Mouse (Mus musculus): ENCODE measurements at regions not wholly inside any gene's neighbourhood (a gene's known extent, or its start where the extent isn't known, plus 50 kb on each side); places are given as distances from the start of the nearest gene placed in this dataset.
A peak's percentile ranks its signal among the peaks of the same experiment; 100 is the strongest.
"Not testable (repeated sequence)": the region's sequence is repeated elsewhere in the genome, so short reads cannot be mapped to it uniquely, and the experiment has no call there.

DNA sequence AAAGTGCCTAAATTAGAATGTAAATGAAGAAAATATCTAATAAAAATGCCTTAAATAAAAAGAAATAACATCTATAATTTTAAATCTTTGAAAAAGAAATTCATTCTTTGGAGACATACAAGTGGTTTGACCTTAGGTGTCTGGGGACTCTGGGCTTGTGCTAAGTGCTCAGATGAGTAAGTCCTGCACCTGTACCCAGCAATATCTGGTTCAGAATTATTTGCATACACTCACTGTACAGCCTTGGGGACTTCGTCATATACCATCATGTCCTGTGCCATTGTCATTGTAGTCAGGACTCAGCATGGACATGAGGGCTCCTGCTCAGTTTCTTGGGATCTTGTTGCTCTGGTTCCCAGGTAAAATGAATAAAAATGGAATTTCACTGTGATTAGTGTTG, 255.1 kb upstream of the Tacstd2 start:
- Histone ChIP-seq H3K36me3 (no peaks in the 10 kb centered on the region), H3K9me3 (no peaks in the 10 kb centered on the region), H3K4me1 (replicated peaks) (no peaks in the 10 kb centered on the region), H3K9ac (replicated peaks) (no peak overlapping the region), H3K27ac (no peak overlapping the region), H3K4me3 (replicated peaks) (no peak overlapping the region), H3K4me2 (replicated peaks) (no peak overlapping the region), H3K27me3 (no peaks in the 10 kb centered on the region)
- ATAC-seq: no peak
- 79% methylated on average over 1 of the region's 1 CpGs for WGBS

DNA sequence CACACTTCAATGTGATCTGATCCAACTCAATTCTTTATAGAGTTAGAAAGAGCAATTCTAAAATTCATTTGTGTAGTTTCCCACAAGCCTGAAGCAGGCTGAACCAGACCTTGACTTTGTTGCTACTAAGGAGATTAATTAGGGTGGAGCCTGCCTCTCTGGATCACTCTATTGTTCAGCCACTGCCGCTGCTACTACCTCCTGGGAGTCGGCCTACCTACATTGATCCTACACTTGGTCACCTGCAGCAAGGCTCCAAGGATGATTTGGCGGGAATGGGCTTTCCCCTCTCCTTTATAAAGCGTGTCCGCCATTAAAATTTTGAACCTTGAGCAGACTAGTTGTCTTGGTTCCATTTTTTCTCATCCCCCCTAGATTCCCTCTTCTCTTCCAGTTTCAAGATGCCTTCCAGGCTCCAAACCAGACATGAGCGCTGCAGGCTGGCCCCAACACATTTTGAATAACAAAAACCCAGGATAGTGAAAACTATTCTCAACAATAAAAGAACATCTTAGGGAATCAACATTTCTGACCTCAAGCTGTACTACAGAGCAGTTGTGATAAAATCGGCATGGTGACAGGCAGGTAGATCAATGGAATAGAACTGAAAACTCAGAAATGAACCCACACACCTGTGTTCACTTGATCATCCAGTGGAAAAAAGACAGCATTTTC, 251.6 kb upstream of the Tacstd2 start:
- H3K4me1 ChIP-seq (replicated peaks): no peaks in the 10 kb centered on the region
- H3K9me3 ChIP-seq: no peaks in the 10 kb centered on the region
- no peak overlapping the region for H3K4me2 ChIP-seq (replicated peaks)
- WGBS: 77% methylated on average over 7 of the region's 7 CpGs
- H3K27me3 ChIP-seq: no peaks in the 10 kb centered on the region
- H3K4me3 ChIP-seq (replicated peaks): no peak overlapping the region
- no peaks in the 10 kb centered on the region for H3K36me3 ChIP-seq
- H3K27ac ChIP-seq: no peak overlapping the region
- ATAC-seq: no peak
- H3K9ac ChIP-seq (replicated peaks): no peak overlapping the region

DNA sequence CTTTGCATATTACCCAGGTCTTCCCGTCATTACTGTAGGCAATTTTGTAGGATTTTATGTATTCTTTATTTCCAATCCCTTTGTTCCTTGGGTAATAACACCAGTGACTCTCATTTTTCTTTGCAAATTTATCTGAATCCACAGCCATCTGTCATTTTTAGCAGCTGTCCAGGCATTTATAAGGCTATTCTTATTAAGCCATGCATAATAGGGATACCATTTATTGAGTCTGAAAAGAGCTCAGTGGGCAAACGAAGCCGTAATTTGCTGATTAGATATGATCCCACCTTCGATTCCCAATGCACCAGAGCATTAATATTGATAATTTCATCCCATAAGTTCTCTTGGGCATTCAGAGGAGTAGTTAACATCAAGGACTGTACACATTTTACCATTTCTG, 243.3 kb upstream of the Tacstd2 start:
- no peaks in the 10 kb centered on the region for H3K9me3 ChIP-seq
- peak; percentile 56; the same call in 1 of the 2 replicates for ATAC-seq
- no peaks in the 10 kb centered on the region for H3K4me1 ChIP-seq (replicated peaks)
- no peaks in the 10 kb centered on the region for H3K36me3 ChIP-seq
- H3K4me3 ChIP-seq (replicated peaks): no peak overlapping the region
- H3K9ac ChIP-seq (replicated peaks): no peak overlapping the region
- no peaks in the 10 kb centered on the region for H3K27me3 ChIP-seq
- no peak overlapping the region for H3K27ac ChIP-seq
- WGBS: 50% methylated on average over 4 of the region's 4 CpGs
- H3K4me2 ChIP-seq (replicated peaks): no peak overlapping the region

DNA sequence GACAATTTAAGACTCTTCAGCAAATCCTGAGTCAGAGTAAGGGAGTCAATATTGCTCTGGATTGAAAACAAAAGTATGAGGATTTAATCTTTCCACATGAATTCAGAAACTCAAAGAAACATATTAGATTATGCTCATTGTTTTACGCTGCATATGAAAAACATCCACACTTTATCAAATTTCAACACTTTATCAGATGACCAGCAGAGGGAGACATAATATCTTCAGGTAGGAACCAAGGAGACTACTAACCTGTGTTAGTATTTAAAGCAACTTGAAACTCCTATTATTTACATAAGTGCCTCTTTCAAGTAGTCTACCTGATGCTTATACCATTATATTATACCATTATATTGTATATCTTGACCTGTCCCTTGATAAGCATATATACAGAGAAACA, 218.5 kb upstream of the Tacstd2 start:
- not testable (repeated sequence) for H3K4me1 ChIP-seq (replicated peaks); H3K27me3 ChIP-seq; H3K9ac ChIP-seq (replicated peaks); ATAC-seq; H3K27ac ChIP-seq; H3K4me3 ChIP-seq (replicated peaks); H3K9me3 ChIP-seq; H3K36me3 ChIP-seq; H3K4me2 ChIP-seq (replicated peaks)
- 82% methylated on average over 1 of the region's 1 CpGs for WGBS

DNA sequence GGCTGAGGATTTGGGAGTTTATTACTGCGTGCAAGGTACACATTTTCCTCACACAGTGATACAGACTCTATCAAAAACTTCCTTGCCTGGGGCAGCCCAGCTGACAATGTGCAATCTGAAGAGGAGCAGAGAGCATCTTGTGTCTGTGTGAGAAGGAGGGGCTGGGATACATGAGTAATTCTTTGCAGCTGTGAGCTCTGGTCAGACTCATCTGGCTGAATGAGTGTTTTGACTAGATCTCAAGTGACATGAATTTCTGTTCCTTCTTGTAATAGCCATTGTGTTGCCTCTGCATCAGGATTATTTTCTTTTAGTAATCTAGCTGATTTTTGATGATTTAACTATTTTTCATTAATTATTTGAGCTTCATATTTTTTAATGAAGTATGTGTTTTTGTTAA, 190.0 kb upstream of the Tacstd2 start:
- H3K27ac ChIP-seq: no peak overlapping the region
- H3K9ac ChIP-seq (replicated peaks): no peak overlapping the region
- H3K36me3 ChIP-seq: no peaks in the 10 kb centered on the region
- H3K27me3 ChIP-seq: no peaks in the 10 kb centered on the region
- ATAC-seq: no peak
- WGBS: 83% methylated on average over 1 of the region's 1 CpGs
- no peaks in the 10 kb centered on the region for H3K4me1 ChIP-seq (replicated peaks)
- H3K4me3 ChIP-seq (replicated peaks): no peak overlapping the region
- H3K4me2 ChIP-seq (replicated peaks): no peak overlapping the region
- no peaks in the 10 kb centered on the region for H3K9me3 ChIP-seq

DNA sequence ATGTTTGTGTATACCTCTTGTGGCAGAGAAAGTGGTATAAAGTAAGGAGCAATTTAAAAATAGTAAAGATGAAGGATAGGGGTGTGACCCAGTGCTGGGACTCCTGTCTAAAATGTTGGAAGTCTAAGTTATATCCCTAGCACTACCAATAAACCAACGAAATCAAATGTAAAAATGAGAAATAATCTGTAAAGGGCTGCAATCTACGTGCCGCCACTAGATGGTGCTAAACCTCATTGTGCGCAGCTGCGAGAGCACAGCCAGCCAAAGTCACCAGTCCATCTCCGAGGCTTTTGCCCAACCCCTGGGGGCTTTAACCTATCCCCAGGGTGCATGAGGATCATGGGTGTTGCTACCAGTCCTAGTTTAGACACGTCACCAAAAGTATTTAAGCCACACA, 163.4 kb upstream of the Tacstd2 start:
- not testable (repeated sequence) for H3K36me3 ChIP-seq; H3K27ac ChIP-seq; H3K4me1 ChIP-seq (replicated peaks); H3K27me3 ChIP-seq; H3K9me3 ChIP-seq; H3K4me2 ChIP-seq (replicated peaks); ATAC-seq; H3K9ac ChIP-seq (replicated peaks); H3K4me3 ChIP-seq (replicated peaks)
- WGBS: 16% methylated on average over 6 of the region's 7 CpGs

DNA sequence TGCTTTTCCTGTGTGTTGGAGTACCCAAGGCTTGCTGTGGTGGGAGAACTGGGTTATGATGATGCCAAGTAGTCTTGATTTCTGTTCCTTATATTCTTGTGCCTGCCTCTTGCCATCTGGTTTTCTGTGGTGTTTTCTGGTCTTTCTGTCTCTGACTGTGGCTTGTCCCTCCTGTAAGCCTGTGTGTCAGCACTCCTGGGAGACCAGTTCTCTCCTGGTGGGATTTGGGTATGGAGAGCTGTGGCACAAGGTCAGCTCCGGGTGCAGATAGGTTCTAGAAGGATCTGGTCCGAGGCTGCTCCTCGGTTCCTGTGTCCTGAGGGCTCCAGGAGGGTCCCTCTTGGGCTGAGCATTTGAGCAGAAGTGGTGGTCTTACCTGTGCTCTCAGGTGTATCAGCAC, 155.4 kb upstream of the Tacstd2 start:
- H3K4me3 ChIP-seq (replicated peaks); H3K4me1 ChIP-seq (replicated peaks); ATAC-seq; H3K4me2 ChIP-seq (replicated peaks); H3K9ac ChIP-seq (replicated peaks); H3K27ac ChIP-seq; H3K36me3 ChIP-seq; H3K9me3 ChIP-seq; H3K27me3 ChIP-seq: not testable (repeated sequence)
- WGBS: 59% methylated on average over 3 of the region's 3 CpGs

DNA sequence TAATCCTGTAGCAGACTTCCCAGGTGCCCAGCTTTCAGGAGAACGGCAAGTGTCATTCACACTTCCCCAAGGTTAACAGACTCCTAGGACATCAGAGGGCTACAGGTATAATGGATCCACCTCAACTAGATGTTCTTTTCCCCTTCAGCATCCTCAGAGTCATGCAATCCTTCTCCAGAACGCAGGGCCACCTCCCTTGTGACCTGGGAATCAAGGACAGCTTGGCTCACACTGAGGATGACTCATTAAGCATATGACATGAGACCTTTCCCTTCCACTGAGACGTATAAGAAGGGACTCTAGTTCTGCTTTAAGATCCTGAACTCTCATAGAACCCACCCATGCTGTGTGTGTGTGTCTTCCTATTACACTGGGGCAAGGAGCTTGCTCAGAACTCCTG, 147.5 kb upstream of the Tacstd2 start:
- H3K36me3 ChIP-seq; ATAC-seq; H3K27me3 ChIP-seq; H3K27ac ChIP-seq; H3K4me3 ChIP-seq (replicated peaks); H3K9ac ChIP-seq (replicated peaks); H3K4me2 ChIP-seq (replicated peaks); H3K9me3 ChIP-seq; H3K4me1 ChIP-seq (replicated peaks): not testable (repeated sequence)
- 69% methylated on average over 3 of the region's 3 CpGs for WGBS

DNA sequence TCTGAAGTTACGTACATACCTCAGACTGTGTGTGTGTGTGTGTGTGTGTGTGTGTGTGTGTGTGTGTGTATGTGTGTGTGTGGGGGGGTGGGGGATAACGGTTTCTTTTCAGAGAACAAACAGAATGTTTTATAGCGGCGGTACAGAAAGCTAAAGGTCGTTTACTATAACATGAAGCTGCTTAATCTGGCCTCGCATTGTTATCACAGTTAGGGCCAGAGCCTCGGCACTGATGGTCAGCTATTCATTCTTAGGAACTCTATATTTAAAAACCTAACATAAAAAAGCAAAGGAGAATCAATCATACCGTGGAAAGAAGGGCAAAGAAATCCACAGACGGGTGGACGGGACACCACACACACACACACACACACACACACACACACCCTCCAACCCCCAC, 146.0 kb upstream of the Tacstd2 start:
- not testable (repeated sequence) for H3K27me3 ChIP-seq; H3K4me3 ChIP-seq (replicated peaks); H3K36me3 ChIP-seq; ATAC-seq; H3K4me1 ChIP-seq (replicated peaks); H3K27ac ChIP-seq; H3K9me3 ChIP-seq; H3K9ac ChIP-seq (replicated peaks); H3K4me2 ChIP-seq (replicated peaks)
- WGBS: 59% methylated on average over 9 of the region's 10 CpGs

DNA sequence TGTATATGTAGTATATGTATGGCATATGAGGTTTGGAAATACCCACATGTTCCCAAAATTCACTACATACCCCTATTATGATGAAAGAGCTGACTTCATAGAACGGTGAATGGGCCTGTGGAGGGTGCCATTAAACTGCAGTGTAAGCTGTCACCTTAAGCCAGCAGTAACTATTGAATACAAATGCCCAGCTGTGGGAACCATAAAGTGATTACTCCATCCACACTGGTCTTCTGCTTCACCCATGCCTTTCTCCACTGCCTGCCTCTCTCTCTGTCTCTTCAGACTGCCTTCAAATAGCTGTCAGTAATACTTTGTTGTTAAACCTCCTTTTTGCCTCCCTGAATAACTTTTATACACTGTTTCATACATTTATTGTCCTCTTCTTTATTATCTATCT, 143.5 kb upstream of the Tacstd2 start:
- not testable (repeated sequence) for H3K4me1 ChIP-seq (replicated peaks); H3K9ac ChIP-seq (replicated peaks); H3K36me3 ChIP-seq; H3K27me3 ChIP-seq; H3K9me3 ChIP-seq; H3K27ac ChIP-seq; H3K4me3 ChIP-seq (replicated peaks); H3K4me2 ChIP-seq (replicated peaks)
- ATAC-seq: 0 out of 2 replicates have a peak, but pooled peaks have one; percentile 46
- WGBS: 36% methylated on average over 1 of the region's 1 CpGs

DNA sequence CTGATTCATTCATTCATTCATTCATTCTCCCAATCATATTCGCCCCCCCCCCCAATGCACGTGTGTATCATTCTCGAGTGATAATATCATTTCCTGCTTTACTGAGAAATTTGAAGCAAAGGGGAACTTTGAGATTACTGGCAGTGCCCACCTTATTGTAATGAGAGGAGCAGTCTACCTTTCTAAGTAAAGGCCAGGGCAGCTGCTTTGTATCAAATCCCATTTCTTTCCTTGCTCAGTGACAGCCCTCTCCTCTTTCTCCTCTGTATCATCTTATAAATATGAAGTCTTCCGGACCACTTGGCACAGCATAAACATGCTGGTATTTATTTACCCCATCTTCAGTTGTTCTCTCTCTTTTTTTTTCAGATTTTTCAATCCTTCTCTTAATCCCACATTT, 139.1 kb upstream of the Tacstd2 start:
- ATAC-seq; H3K4me1 ChIP-seq (replicated peaks); H3K9ac ChIP-seq (replicated peaks); H3K9me3 ChIP-seq; H3K27ac ChIP-seq; H3K4me2 ChIP-seq (replicated peaks); H3K27me3 ChIP-seq; H3K36me3 ChIP-seq; H3K4me3 ChIP-seq (replicated peaks): not testable (repeated sequence)
- WGBS: 91% methylated on average over 4 of the region's 4 CpGs

DNA sequence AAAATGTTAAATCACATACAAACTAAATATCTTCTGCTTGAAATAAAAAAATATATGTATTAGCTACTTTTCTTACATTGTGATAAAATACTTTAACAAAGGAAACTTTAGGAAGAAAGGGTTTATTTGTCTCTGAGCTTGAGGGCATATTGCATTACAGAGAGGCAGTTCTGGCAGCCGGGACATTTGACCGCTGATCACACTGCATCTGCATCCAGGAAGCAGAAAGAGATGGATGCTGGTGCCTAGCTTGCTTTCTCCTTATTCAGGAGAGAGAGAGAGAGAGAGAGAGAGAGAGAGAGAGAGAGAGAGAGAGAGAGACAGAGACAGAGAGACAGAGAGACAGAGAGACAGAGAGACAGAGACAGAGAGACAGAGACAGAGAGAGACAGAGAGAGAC, 137.7 kb upstream of the Tacstd2 start:
- not testable (repeated sequence) for H3K4me3 ChIP-seq (replicated peaks); H3K4me2 ChIP-seq (replicated peaks); H3K9me3 ChIP-seq; H3K9ac ChIP-seq (replicated peaks); ATAC-seq; H3K27me3 ChIP-seq; H3K27ac ChIP-seq; H3K4me1 ChIP-seq (replicated peaks); H3K36me3 ChIP-seq
- WGBS: 72% methylated on average over 2 of the region's 2 CpGs

DNA sequence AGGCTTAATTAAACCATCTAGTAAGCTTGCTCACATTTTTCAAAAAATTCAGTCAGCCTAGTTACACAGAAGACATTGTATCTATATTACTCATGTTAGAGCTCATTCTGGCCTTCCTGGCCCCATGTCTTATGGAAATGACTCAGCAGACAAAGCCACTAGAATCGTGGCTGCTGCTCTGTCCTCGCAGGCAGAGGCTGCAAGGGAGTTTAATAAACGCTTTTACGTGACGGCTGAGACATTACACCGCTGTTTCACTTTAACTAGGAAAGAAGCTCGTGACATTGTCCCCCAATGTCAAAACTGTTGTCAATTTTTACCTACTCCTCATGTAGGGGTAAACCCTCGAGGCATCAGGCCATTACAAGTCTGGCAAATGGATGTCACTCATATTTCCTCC, 132.5 kb upstream of the Tacstd2 start:
- H3K27me3 ChIP-seq; H3K27ac ChIP-seq; H3K9me3 ChIP-seq; H3K4me3 ChIP-seq (replicated peaks); H3K4me1 ChIP-seq (replicated peaks); H3K36me3 ChIP-seq; H3K9ac ChIP-seq (replicated peaks); H3K4me2 ChIP-seq (replicated peaks); ATAC-seq: not testable (repeated sequence)
- 87% methylated on average over 8 of the region's 8 CpGs for WGBS
